Mouse (Mus musculus) forebrain, embryonic 11.5 days (tissue): ENCODE data around the gene Mtfr2. TPM values are rescaled to one million over a fixed set of nuclear protein-coding genes. Genes with fewer than 3 reads are reported as not detected.
A peak's percentile ranks its signal among the peaks of the same experiment; 100 is the strongest.

Source experiments
- ATAC-seq: fragments of 200-750 bp; cut with Nextera tagmentation; replicated peaks from 2 replicates; pipeline ENCODE4 v1.8.0; 2017; ENCODE audit warnings: moderate TSS enrichment; ENCODE audit not compliant: low FRiP score
- DNase-seq: peaks from one replicate; pipeline ENCODE4 v3.0.0-alpha.2; 2017; ENCODE audit warnings: low spot score
- H3K27ac ChIP-seq: fragments of 300-500 bp; sonication (generic); 2 replicates; pipeline ENCODE4 v1.5.1; 2014; ENCODE audit warnings: low read depth, low read length
- H3K27me3 ChIP-seq: fragments of 300-500 bp; sonication (generic); 2 replicates; pipeline ENCODE4 v1.6.1; 2014; ENCODE audit warnings: mild to moderate bottlenecking, low read length, mixed read lengths; ENCODE audit not compliant: control insufficient read depth, insufficient read depth
- H3K36me3 ChIP-seq: fragments of 300-500 bp; sonication (generic); 2 replicates; pipeline ENCODE4 v1.6.1; 2014; ENCODE audit warnings: mild to moderate bottlenecking, low read length, moderate library complexity, mixed read lengths; ENCODE audit not compliant: control insufficient read depth, insufficient read depth
- H3K4me1 ChIP-seq: fragments of 300-500 bp; sonication (generic); replicated peaks from 2 replicates; pipeline ENCODE4 v1.6.1; 2014; ENCODE audit warnings: low read length, mixed read lengths; ENCODE audit not compliant: control insufficient read depth, insufficient read depth
- H3K4me2 ChIP-seq: fragments of 300-500 bp; sonication (generic); 2 replicates; pipeline ENCODE4 v1.6.1; 2014; ENCODE audit warnings: low read depth, mild to moderate bottlenecking, low read length, moderate library complexity, mixed read lengths; ENCODE audit not compliant: severe bottlenecking
- H3K4me3 ChIP-seq: fragments of 300-500 bp; sonication (generic); 2 replicates; pipeline ENCODE4 v1.5.1; 2014; ENCODE audit warnings: low read depth, low read length
- H3K9ac ChIP-seq: fragments of 300-500 bp; sonication (generic); 2 replicates; pipeline ENCODE4 v1.6.1; 2014; ENCODE audit warnings: low read length
- H3K9me3 ChIP-seq: fragments of 300-500 bp; sonication (generic); 2 replicates; pipeline ENCODE4 v1.6.1; 2016; ENCODE audit warnings: low read length, mixed read lengths; ENCODE audit not compliant: control insufficient read depth
- WGBS: fragments of 180-500 bp; shearing (Covaris S2); extraction: QIAGEN DNeasy Blood & Tissue Kit; methylation state at CpG from one replicate; pipeline ENCODE4 v1.1.7; 2014; 5-methylcytosine and 5-hydroxymethylcytosine counted together
- polyA plus RNA-seq: library from polyadenylated mRNA; unstranded; fragments of >200 nt; fragmentation: Nextera tagmentation; extraction: Ambion mirVana; gene quantifications from 2 replicates; pipeline ENCODE4 v1.2.1, GENCODE M21; 2014

Mtfr2 gene
- polyA plus RNA-seq, 1 experiment from 2014 or later, result 2.6 TPM

DNA sequence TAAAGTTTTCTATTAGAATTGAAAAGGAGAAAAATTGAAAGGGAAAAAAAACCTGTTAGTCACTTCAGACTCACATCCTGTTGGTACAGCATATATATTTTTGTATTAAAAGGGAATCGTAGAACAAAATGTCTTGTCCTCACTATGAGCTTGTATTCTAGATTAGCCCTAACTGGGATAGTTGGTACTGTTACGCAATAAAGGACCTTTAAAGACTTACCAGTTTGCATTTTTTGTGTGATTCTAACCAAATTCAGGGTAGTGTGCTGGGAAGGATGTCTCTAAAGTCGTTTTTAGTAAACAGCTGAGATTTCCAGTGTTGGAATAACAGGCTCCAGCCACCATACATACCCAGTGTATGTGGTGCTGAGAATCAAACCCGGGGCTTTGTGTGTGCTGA, 33.6 kb upstream of the Mtfr2 start:
- Histone ChIP-seq H3K27ac (no peak overlapping the region), H3K4me3 (peak overlapping the region; percentile 94; the same call in 1 of the 2 replicates), H3K4me2 (peak overlapping the region; percentile 56; the same call in 1 of the 2 replicates), H3K27me3 (no peaks in the 10 kb centered on the region), H3K9me3 (no peaks in the 10 kb centered on the region), H3K4me1 (peaks cover 4% of the 10 kb centered on the region), H3K9ac (no peak overlapping the region), H3K36me3 (peaks cover 3% of the 10 kb centered on the region; the same call in 1 of the 2 replicates)
- 87% methylated on average over 4 of the region's 4 CpGs for WGBS
- DNase-seq (no peak), ATAC-seq (no peak)

DNA sequence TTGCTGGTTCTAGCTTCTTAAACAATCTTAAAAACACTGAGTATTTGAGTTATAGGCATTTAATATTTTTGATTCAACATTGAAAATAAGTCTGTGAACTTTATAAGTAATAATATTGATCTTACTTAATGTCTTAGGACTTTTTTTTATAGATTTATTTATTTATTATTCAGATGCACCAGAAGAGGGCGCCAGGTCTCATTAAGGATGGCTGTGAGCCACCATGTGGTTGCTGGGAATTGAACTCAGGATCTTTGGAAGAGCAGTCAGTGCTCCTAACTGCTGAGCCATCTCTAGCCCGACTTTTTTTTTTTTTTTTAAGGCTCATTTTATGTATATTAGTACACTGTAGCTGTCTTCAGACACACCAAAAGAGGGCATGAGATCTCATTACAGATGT, 32.8 kb upstream of the Mtfr2 start:
- Histone ChIP-seq H3K36me3 (peaks cover 9% of the 10 kb centered on the region; the same call in 1 of the 2 replicates), H3K9ac (no peak overlapping the region), H3K4me2 (no peak overlapping the region), H3K27me3 (no peaks in the 10 kb centered on the region), H3K9me3 (no peaks in the 10 kb centered on the region), H3K27ac (no peak overlapping the region), H3K4me1 (peaks cover 4% of the 10 kb centered on the region), H3K4me3 (no peak overlapping the region)
- ATAC-seq (no peak), DNase-seq (no peak)
- 64% methylated on average over 2 of the region's 2 CpGs for WGBS

DNA sequence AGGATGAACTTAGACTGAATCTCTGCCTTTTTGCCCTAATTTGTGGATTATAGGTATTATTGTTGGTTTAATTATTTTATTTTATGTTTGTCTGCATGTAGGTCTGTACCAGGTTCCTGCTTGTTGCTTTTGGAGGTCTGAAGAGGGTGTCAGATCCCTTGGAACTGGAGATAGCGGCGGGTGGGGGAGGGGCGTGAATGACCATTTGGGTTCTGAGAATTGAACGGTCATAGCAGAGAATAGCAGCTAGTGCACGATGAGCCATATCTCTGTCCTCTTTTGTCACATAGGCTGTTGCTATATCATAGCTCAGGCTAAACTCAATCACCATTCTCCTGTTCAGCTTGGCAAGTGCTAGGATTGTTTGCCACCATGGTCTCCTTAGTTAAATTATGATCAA, 30.1 kb upstream of the Mtfr2 start:
- Histone ChIP-seq H3K4me1 (peaks cover 2% of the 10 kb centered on the region), H3K36me3 (peaks cover 9% of the 10 kb centered on the region; the same call in 1 of the 2 replicates), H3K4me2 (no peak overlapping the region), H3K9ac (no peak overlapping the region), H3K27me3 (no peaks in the 10 kb centered on the region), H3K9me3 (no peaks in the 10 kb centered on the region), H3K4me3 (no peak overlapping the region), H3K27ac (no peak overlapping the region)
- ATAC-seq (no peak), DNase-seq (no peak)
- 91% methylated on average over 5 of the region's 5 CpGs for WGBS

DNA sequence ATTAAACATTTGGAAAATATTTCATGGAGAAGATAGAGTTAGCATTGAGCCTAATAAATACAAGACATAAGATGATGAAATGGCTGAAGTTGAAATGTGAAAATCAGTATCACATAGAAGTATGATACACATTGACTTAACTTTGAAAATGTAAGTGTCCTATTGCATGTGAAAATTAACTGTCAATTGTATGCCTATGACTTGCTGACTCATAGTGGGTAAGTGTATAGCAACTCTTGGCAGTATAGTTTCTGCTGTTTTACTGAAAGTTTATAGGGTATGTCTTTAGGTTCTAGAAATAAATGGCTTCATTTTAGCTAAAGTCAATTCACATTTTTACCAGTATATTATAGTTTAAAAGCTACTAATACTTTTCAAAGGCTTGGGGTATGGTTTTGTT, 21.3 kb upstream of the Mtfr2 start:
- H3K9ac ChIP-seq, result no peak overlapping the region
- H3K27me3 ChIP-seq, result no peaks in the 10 kb centered on the region
- H3K4me3 ChIP-seq, result no peak overlapping the region
- peaks cover 5% of the 10 kb centered on the region for H3K36me3 ChIP-seq
- no peaks in the 10 kb centered on the region for H3K4me1 ChIP-seq
- ATAC-seq (no peak), DNase-seq (no peak)
- H3K9me3 ChIP-seq, result no peaks in the 10 kb centered on the region
- H3K4me2 ChIP-seq, result no peak overlapping the region
- H3K27ac ChIP-seq, result no peak overlapping the region

DNA sequence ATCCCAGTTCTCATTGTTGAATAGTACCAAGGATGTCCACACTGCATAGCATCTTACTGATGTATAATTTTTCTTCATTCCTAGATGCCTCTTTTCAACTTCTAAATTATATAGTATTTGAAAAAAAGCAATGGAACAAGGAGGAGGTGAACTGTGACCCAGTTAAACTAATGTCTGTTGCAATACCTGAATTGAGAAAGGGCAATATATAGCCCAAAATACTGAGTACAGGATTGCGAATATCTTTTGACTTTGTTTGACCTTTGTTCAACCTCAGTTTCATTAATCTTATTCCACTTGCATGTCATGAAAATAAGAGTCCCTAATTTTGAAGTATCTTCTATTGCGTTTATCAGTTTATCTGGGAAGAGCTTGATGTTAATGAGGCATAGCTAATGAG, 16.3 kb upstream of the Mtfr2 start:
- Histone ChIP-seq H3K4me2 (no peak overlapping the region), H3K36me3 (no peaks in the 10 kb centered on the region; the same call in 1 of the 2 replicates), H3K9me3 (no peaks in the 10 kb centered on the region), H3K27me3 (no peaks in the 10 kb centered on the region), H3K9ac (no peak overlapping the region), H3K4me1 (no peaks in the 10 kb centered on the region), H3K27ac (no peak overlapping the region), H3K4me3 (no peak overlapping the region)
- DNase-seq, result no peak
- ATAC-seq, result no peak
- 91% methylated on average over 2 of the region's 2 CpGs for WGBS

DNA sequence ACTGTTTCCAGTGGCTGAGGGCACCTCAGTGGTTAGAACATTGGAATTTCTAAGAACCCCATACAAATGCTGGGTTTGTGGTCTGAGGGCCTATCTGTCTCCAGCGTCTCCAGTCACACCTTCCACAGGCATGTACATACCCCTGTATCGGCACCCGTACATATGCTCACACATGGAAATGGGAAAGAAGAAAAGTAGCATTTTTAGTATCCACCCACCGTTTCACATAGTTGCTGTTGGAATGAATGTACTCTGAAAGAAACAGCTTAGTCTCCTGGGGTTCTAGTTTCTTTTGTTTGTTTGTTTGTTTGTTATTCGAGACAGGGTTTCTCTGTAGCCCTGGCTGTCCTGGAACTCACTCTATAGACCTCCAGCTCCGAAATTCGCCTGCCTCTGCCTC, 9.7 kb upstream of the Mtfr2 start:
- Histone ChIP-seq H3K27me3 (no peaks in the 10 kb centered on the region), H3K36me3 (peaks cover 2% of the 10 kb centered on the region; the same call in 1 of the 2 replicates), H3K27ac (no peak overlapping the region), H3K4me1 (no peaks in the 10 kb centered on the region), H3K4me3 (no peak overlapping the region), H3K4me2 (no peak overlapping the region), H3K9ac (no peak overlapping the region), H3K9me3 (no peaks in the 10 kb centered on the region)
- no peak for ATAC-seq
- 88% methylated on average over 7 of the region's 7 CpGs for WGBS
- DNase-seq, result no peak

DNA sequence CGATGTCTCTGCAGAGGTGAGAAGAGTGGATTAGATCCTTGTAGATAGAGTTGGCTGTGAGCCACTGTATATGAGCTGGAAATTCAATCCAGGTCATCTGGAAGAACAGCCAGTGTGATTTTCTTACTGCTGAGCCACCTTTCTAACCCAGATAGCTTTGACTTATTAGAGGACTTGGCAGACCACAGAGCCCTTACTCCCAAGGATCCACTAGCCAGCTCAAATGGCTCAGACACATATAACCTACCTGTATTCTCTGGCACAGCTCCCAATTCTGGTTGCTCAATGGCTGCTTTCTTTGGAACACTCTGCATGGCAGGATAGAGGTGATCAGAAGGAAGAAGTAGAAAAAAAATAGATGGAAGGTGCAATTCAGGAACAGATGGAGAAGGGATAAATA, 1.8 kb upstream of the Mtfr2 start:
- Histone ChIP-seq H3K4me1 (no peaks in the 10 kb centered on the region), H3K9ac (no peak overlapping the region), H3K36me3 (no peaks in the 10 kb centered on the region; the same call in 1 of the 2 replicates), H3K4me3 (no peak overlapping the region), H3K27me3 (no peaks in the 10 kb centered on the region), H3K27ac (no peak overlapping the region), H3K4me2 (no peak overlapping the region), H3K9me3 (no peaks in the 10 kb centered on the region)
- DNase-seq (no peak), ATAC-seq (no peak)
- 85% methylated on average over 1 of the region's 1 CpGs for WGBS

DNA sequence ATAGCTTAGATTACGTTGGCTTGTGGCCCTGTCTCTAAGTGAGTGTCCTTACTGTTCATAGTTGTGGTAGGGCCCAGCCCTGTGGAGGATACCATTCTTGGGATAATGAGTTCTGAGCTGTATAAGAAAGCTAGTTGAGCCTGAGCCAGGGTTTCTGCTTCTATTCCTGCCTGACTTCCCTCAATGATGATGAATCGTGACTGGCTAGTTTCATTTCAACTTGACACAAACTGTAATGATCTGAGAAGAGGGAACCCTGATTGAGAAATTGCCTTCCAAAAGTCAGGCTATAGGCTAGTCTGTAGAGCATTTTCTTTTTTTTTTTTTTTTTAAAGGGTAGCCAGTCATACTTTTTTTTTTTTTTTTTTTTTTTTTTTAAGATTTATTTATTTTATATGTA, 1.3 kb downstream of the Mtfr2 start:
- Histone ChIP-seq H3K27ac (no peak overlapping the region), H3K27me3 (no peaks in the 10 kb centered on the region), H3K9ac (no peak overlapping the region), H3K4me2 (no peak overlapping the region), H3K4me1 (no peaks in the 10 kb centered on the region), H3K9me3 (no peaks in the 10 kb centered on the region), H3K4me3 (no peak overlapping the region), H3K36me3 (no peaks in the 10 kb centered on the region; the same call in 1 of the 2 replicates)
- ATAC-seq, result no peak
- DNase-seq, result no peak
- WGBS, result 95% methylated on average over 2 of the region's 2 CpGs

DNA sequence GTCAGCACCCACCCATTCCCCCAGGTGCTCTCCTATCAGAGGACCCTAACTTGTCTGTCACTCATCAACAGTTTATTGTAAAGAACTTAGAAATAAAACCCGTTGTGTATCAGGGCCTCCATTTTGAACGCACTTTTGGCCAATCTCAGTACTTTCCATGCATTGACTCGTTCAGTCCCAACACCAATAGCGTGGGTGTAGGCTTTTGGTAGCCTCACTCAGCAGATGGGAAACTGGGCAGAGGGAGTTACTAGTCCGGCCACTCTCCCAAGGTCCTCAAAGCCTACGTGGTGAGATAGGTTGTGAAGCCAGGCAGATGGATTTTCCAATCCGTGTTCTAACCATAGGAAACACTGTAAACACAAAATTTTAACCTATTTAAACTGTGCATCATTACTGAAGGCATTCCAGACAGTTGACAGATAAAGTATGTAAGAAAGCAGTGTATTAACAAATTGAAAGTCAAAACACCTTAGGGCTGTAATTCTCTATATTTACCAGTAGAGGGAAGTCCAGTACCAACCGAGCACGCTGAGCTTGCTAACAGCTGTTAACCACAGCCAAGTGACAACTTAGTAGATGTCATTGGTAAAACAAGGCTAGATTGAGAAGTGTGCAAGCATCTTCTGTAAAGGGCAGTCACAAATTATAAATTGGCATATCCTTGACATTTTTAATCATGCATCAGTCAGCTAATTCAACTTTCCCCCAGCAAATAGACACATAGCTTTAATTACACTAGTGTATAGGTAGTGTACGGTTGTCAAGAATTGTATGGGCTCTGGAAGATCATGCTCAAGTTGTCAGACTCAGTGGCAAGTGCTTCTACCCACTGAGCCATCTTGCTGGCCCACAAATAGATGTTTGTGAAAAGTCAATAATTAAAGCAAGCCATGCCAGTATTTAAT, 14.2 kb downstream of the Mtfr2 start:
- no peak overlapping the region for H3K4me2 ChIP-seq
- no peak overlapping the region for H3K4me3 ChIP-seq
- WGBS, result 62% methylated on average over 10 of the region's 10 CpGs
- 0 out of 2 replicates have a peak, but pooled peaks cover 2% of the 10 kb centered on the region for H3K4me1 ChIP-seq
- ATAC-seq (no peak), DNase-seq (no peak)
- H3K27ac ChIP-seq, result no peak overlapping the region
- no peak overlapping the region for H3K9ac ChIP-seq
- H3K9me3 ChIP-seq, result no peaks in the 10 kb centered on the region
- H3K36me3 ChIP-seq, result no peaks in the 10 kb centered on the region; the same call in 1 of the 2 replicates
- H3K27me3 ChIP-seq, result no peaks in the 10 kb centered on the region
